Mouse (Mus musculus) liver, embryonic 14.5 days (tissue): ENCODE data around the gene Tpi1. TPM values are rescaled to one million over a fixed set of nuclear protein-coding genes. Genes with fewer than 3 reads are reported as not detected.
A peak's percentile ranks its signal among the peaks of the same experiment; 100 is the strongest.

Experiments
- ATAC-seq: fragments of 200-750 bp; cut with Nextera tagmentation; 2 replicates; pipeline ENCODE4 v1.8.0; 2017; ENCODE audit warnings: moderate number of reproducible peaks, mild to moderate bottlenecking, moderate library complexity; ENCODE audit not compliant: insufficient read depth
- DNase-seq, 3 experiments: peaks; one replicate each; pipeline ENCODE4 v3.0.0-alpha.2; 2012 to 2013; ENCODE audit warnings: low read depth in 3 of 3, low spot score in 3 of 3
- H3K27ac ChIP-seq: fragments of 300-500 bp; sonication (generic); 2 replicates; pipeline ENCODE4 v1.5.1; 2014; ENCODE audit warnings: moderate library complexity, mild to moderate bottlenecking, control low read depth, inconsistent platforms
- H3K27me3 ChIP-seq: fragments of 300-500 bp; sonication (generic); 2 replicates; pipeline ENCODE4 v1.6.1; 2014; ENCODE audit warnings: mild to moderate bottlenecking, low read length, moderate library complexity; ENCODE audit not compliant: control insufficient read depth, insufficient read depth
- H3K36me3 ChIP-seq: fragments of 300-500 bp; sonication (generic); replicated peaks from 2 replicates; pipeline ENCODE4 v1.6.1; 2014; ENCODE audit warnings: low read depth; ENCODE audit not compliant: control insufficient read depth, insufficient read depth
- H3K4me1 ChIP-seq, 2 experiments: fragments of 200-500 bp in 1 of 2; fragments of 300-500 bp in 1 of 2; sonication (generic) in 1 of 2; replicated peaks; 2 replicates each; pipeline ENCODE4 v1.6.1; 2012 to 2014; ENCODE audit warnings: antibody characterized with exemption in 1 of 2, inconsistent platforms in 1 of 2, low read length in 1 of 2; ENCODE audit not compliant: control insufficient read depth in 2 of 2, insufficient read depth in 2 of 2
- H3K4me2 ChIP-seq: fragments of 300-500 bp; sonication (generic); 2 replicates; pipeline ENCODE4 v1.6.1; 2014; ENCODE audit warnings: low read depth, mild to moderate bottlenecking, control low read depth, moderate library complexity
- H3K4me3 ChIP-seq, 2 experiments: fragments of 200-500 bp in 1 of 2; fragments of 300-500 bp in 1 of 2; sonication (generic) in 1 of 2; 2 replicates each; pipeline ENCODE4 v1.5.1; 2012 to 2014; ENCODE audit warnings: low read depth in 2 of 2, low read length in 2 of 2, mild to moderate bottlenecking in 2 of 2, control low read depth in 1 of 2, inconsistent platforms in 1 of 2, moderate library complexity in 1 of 2; ENCODE audit not compliant: insufficient read depth in 1 of 2
- H3K9ac ChIP-seq: fragments of 300-500 bp; sonication (generic); replicated peaks from 2 replicates; pipeline ENCODE4 v1.6.1; 2014; ENCODE audit warnings: mild to moderate bottlenecking, control low read depth, moderate library complexity
- H3K9me3 ChIP-seq: fragments of 300-500 bp; sonication (generic); 2 replicates; pipeline ENCODE4 v1.6.1; 2016; ENCODE audit warnings: low read length, mixed read lengths; ENCODE audit not compliant: control insufficient read depth
- CTCF ChIP-seq: IDR thresholded peaks from 2 replicates; pipeline ENCODE4 v1.5.1; 2016; ENCODE audit warnings: antibody characterized with exemption, low read depth, control low read depth
- EP300 ChIP-seq: IDR thresholded peaks from 2 replicates; pipeline ENCODE4 v1.6.1; 2016; ENCODE audit warnings: antibody characterized with exemption, low read depth
- WGBS: fragments of 180-500 bp; shearing (Covaris S2); extraction: QIAGEN DNeasy Blood & Tissue Kit; methylation state at CpG from one replicate; pipeline ENCODE4 v1.1.7; 2014; ENCODE audit not compliant: insufficient replicate concordance; 5-methylcytosine and 5-hydroxymethylcytosine counted together
- polyA plus RNA-seq, 2 experiments: library from polyadenylated mRNA; depleted of rRNA in 1 of 2; stranded (reverse) in 1 of 2; unstranded in 1 of 2; fragments of >200 nt; fragmentation: Nextera tagmentation in 1 of 2; extraction: Ambion mirVana in 1 of 2; gene quantifications; 2 replicates each; pipeline versions ENCODE4 v1.2.1 to v1.2.3; 2012 to 2014

Tpi1 gene
- polyA plus RNA-seq, 2 experiments: 292 to 420 TPM

GRCm38 (mm10) chr6:124817125-124817524 lies 3.0 kb upstream of the Tpi1 start:
- no peak overlapping the region for H3K4me2 ChIP-seq
- peaks cover 11 to 12% of the 10 kb centered on the region in 2 experiments for H3K4me1 ChIP-seq
- H3K9me3 ChIP-seq: no peaks in the 10 kb centered on the region
- ATAC-seq (no peak), DNase-seq (no peak)
- H3K27ac ChIP-seq: no peak overlapping the region
- no peaks in the 10 kb centered on the region for H3K27me3 ChIP-seq
- 86% methylated on average over 11 of the region's 11 CpGs for WGBS
- TF ChIP-seq EP300 (no peak), CTCF (no peak)
- H3K4me3 ChIP-seq: no peak overlapping the region
- no peak overlapping the region for H3K9ac ChIP-seq
- H3K36me3 ChIP-seq: peaks cover 38% of the 10 kb centered on the region

- DNase-seq: no peak
- no peaks in the 10 kb centered on the region for H3K27me3 ChIP-seq
- no peak overlapping the region for H3K4me3 ChIP-seq
- TF ChIP-seq EP300 (no peak), CTCF (no peak)
- 85% methylated on average over 4 of the region's 4 CpGs for WGBS
- H3K27ac ChIP-seq: no peak overlapping the region
- no peak overlapping the region for H3K9ac ChIP-seq
- no peaks in the 10 kb centered on the region for H3K9me3 ChIP-seq
- no peak for ATAC-seq
- H3K36me3 ChIP-seq: peaks cover 38% of the 10 kb centered on the region
- H3K4me2 ChIP-seq: no peak overlapping the region
- peaks cover 11 to 16% of the 10 kb centered on the region in 2 experiments for H3K4me1 ChIP-seq
These were observed 2.5 kb upstream of the Tpi1 start for GRCm38 (mm10) chr6:124816611-124817010.

GRCm38 (mm10) chr6:124814858-124815774 lies 1.0 kb upstream of the Tpi1 start:
- H3K36me3 ChIP-seq: peaks cover 35% of the 10 kb centered on the region
- no peaks in the 10 kb centered on the region for H3K9me3 ChIP-seq
- no peak overlapping the region; the same call in 1 of the 2 replicates for H3K4me2 ChIP-seq
- H3K4me1 ChIP-seq: peaks cover 11 to 17% of the 10 kb centered on the region in 2 experiments
- H3K27me3 ChIP-seq: no peaks in the 10 kb centered on the region
- H3K27ac ChIP-seq: no peak overlapping the region
- 65% methylated on average over 9 of the region's 9 CpGs for WGBS
- no peak overlapping the region for H3K4me3 ChIP-seq
- ATAC-seq: no peak
- no peak overlapping the region for H3K9ac ChIP-seq
- DNase-seq: no peak
- TF ChIP-seq CTCF (0 out of 2 replicates have a peak, but pooled peaks have one; percentile 2), EP300 (no peak)

GRCm38 (mm10) chr6:124814448-124814847 lies 352 bp upstream of the Tpi1 start:
- 34% methylated on average over 8 of the region's 8 CpGs for WGBS
- peak overlapping the region; percentile 89 to 94; a peak in 3 of 4 replicates for H3K4me3 ChIP-seq
- H3K9ac ChIP-seq: peak overlapping the region; percentile 90; the same call in 1 of the 2 replicates
- H3K9me3 ChIP-seq: no peaks in the 10 kb centered on the region
- no peak for TF ChIP-seq EP300
- TF ChIP-seq CTCF: no peak
- peaks cover 33% of the 10 kb centered on the region for H3K36me3 ChIP-seq
- H3K4me1 ChIP-seq: peaks cover 13 to 23% of the 10 kb centered on the region in 2 experiments
- H3K4me2 ChIP-seq: peak overlapping the region; percentile 88
- ATAC-seq: no peak; the same call in 1 of the 2 replicates
- no peak overlapping the region for H3K27ac ChIP-seq
- no peaks in the 10 kb centered on the region for H3K27me3 ChIP-seq
- DNase-seq: no peak

GRCm38 (mm10) chr6:124813496-124813895 lies 600 bp downstream of the Tpi1 start:
- Histone ChIP-seq H3K4me1 (peaks cover 13 to 23% of the 10 kb centered on the region in 2 experiments), H3K9me3 (no peaks in the 10 kb centered on the region)
- DNase-seq: peak; percentile 52 to 62 (median 57)

More at GRCm38 (mm10) chr6:124813496-124813895, 600 bp downstream of the Tpi1 start:
- under 1% methylated on average over 17 of the region's 18 CpGs for WGBS
- Histone ChIP-seq H3K4me2 (peak overlapping the region; percentile 88), H3K9ac (peak overlapping the region; percentile 90), H3K27ac (peak overlapping the region; percentile 84), H3K27me3 (no peaks in the 10 kb centered on the region), H3K4me3 (peak overlapping the region; percentile 89 to 94), H3K36me3 (peaks cover 29% of the 10 kb centered on the region)
- no peak for TF ChIP-seq EP300
- no peak for TF ChIP-seq CTCF
- peak; percentile 66 for ATAC-seq
